Mouse (Mus musculus): Measurements from ENCODE around the gene Tmem151a.
A peak's percentile ranks its signal among the peaks of the same experiment; 100 is the strongest.

Gene Tmem151a

DNA sequence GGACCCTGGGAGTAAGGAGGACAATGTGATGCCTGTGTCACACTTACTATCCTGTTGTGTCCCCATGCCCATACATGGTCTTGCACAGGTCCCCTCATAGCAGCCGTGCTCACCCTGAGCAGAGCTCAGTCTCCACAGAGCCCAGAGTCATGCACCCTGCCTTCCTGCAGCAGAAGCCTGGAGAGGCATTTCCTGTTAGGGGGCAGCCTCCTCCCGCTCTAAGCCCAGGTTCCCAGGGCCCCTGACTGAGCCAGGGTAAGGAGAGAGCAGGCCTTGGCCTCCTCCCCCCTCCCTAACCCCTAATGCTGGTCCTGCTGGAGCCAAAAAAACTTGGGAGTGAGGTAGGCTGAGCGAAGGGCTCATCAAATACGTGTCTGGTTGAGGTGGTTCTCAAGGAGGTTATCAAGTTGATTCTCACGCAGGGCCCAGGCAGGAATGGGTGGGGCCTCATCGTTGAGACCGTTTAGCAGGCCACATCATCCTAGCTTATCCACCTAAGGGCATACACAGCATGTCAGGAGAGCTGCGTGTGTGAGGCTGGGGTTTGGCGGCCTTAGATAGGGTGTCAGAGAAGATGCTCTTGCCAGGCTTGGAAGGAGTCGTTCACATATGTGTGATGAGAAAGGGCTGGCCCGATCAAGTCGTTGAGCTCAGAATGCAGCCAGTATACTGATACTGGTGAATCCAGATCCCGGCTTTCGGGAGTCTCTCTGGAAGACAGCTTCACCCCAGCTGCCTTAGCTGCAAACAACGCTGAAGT lies 18.1 kb downstream of the Tmem151a start:
- DNase-seq (ENCODE audit: low read depth): peak; percentile 39

- no peak for DNase-seq (ENCODE audit: low read depth)
Measured at GRCm38 (mm10) chr19:5065104-5065503, 20.2 kb downstream of the Tmem151a start.

GRCm38 (mm10) chr19:5062446-5062845 lies 22.9 kb downstream of the Tmem151a start:
- no peak for DNase-seq (ENCODE audit: low read depth)

DNA sequence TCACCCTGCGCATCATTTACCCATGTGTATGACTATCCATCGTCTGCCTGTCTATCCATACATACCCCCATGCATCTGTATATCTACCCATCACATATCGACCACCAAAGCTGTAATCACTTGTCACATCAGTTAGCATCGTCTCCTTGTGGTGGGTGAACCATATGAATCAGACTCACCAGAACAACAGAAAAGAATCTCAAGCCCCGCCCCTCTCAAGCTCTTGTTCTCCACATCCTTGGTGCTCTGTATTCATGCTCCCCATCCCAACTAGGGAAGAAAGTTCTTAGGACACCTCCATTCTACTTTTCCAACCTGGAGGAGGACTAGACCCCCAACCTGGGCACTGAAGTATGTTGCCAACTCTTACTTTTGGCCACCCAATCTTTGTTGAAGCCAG lies 23.3 kb downstream of the Tmem151a start:
- no peak for DNase-seq (ENCODE audit: low read depth)

DNA sequence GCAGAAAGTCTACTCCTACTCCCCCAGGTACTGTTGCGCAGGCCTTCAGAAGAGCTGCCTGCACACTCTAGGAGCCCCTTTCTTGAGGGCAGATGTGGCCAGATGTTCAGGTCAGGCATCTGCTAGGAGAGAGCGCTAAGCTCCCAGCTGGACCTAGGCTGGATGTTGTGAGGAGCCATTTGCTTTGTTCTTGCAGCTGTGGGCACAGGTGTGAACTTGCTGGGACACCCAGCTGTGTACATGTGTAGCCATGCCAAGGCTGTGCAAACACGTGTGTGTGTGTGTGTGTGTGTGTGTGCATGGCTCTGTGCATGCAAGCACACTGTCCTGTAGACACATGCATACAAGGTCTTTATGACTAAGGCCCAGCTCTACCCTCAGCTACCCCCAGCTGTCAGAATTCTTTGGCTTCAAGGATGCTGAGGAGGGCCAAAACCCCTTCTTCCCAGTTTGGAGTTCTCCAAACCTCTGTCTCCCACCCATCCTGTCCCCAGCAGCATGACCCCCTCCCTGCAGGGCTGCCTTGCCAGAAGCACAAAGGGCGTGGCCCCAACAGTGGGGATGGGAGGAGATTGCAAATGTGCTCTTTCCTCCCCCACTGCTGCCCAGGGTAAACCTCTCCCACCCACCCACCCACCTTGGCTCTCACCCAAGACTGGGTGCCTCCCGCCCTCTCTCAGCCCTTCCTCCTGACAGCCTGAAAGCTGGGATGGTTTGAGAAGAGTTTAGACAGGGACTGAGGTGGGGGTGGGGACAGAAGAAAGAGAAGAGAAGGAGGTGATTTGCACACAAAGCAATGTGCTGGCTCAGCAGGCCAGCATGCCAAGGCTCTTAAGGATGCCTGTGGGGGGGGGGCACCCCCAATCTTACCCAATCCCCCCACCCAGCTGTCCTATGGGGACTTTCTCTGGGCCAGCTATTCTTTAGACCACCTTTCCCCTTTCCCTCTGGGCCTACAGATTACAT lies 24.7 kb downstream of the Tmem151a start:
- DNase-seq (ENCODE audit: low read depth): no peak

DNA sequence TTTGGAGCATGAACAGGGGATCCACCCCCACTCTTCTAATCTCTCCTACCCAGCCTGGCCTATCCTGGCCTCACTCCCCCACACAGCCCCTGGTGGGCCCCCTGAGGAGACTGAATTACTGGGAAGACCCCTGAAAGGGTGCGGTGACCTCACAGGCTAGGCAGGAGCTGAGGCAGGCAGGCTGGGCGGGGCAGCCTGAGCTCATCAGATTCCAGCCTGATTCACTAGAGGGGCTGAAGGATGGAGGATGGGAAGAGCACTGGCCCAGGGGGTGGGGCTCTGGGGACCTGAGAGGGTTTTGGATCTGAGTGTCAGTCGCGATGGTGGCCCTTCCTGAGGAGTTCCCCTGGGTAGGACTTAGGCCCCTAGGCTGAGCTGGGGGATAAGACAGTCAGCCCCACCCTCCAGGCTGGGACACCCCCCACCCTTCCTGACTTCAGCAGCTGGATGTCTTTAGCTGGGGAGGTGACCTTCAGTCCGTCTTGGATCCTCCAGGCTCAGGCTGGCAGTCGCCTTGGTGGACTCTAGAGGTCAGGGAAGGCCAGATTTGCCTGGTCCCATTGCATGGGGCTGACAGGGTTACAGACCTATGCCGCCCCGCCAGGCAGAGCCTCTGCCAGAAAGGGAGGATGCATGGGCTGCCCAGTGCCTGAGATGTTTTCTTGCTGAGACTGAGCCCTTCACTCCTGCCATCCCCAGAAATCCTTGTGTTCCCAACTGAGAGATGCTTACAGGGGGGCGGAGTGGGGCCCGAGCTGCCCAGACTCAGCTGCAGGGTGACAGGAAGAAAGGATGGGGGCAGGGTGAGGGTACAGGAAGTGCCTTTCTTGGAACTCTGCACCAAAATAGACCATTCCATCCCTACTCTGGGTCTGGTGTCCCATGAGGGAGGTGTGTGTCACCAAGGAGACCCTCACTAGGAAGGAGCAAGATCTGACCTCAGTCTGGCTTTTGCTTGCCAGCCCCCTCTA lies 26.2 kb downstream of the Tmem151a start:
- DNase-seq (ENCODE audit: low read depth): no peak

DNA sequence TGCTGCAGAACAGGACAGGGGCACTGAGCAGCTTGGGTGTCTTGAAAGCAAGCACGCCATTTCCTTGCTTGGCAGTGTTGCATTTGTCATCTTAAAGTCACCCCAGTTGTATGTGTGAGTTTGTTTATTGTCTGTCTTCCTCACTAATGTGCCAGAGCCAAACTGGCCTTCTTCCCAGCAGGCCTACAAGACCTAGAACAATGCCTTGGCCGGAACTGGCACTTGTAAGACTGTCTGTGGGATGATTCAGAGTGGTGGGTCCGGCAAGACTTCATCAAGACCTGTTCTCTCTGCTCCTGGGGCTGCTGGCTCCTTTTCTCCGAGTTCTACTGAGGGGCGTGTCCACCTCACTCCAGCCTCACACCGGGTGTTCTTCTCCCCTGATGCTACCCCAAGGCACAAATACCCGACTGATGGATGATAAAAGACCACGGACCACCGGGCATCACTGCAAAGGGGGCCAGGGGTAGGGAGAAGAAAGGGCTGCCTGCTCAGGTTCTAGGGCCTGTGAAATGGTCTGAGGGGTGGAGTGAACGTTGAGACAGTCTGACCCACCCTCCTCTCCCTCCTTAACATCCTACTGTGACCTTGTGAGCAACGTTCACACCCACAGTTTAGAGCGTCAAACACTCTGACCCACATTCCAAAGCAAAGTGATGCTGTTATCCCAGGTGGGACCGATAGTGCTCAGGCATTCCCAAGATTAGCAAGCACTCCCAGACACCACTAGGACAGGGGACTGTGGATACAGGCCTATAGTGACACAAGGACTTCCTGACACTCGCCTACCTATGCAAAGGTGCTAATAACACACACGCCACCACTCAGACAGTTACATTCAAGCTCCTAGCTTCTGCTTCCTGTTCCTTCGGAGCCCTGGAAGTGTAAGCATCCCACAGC lies 27.2 kb downstream of the Tmem151a start:
- no peak for DNase-seq (ENCODE audit: low read depth)

DNA sequence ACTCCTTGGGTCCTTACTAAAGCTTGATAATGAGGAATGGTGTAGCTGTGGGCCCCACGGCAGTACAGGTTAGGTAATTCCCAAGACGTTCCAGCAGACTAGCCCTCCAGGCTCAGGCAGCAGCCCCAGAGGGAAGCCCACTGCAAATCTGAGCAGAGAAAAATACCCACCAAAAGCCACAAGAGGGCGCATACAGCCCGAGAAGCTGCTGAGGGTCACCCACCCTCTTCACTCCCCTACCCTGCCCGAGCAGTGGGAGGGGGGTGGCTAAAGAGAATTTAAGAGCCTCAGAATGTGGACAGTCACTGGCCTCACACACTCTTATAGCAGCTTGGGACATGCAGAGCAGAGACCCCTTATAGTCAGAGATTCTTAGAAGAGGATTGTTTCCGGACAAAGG lies 29.1 kb downstream of the Tmem151a start:
- peak; percentile 62 for DNase-seq (ENCODE audit: low read depth)

DNA sequence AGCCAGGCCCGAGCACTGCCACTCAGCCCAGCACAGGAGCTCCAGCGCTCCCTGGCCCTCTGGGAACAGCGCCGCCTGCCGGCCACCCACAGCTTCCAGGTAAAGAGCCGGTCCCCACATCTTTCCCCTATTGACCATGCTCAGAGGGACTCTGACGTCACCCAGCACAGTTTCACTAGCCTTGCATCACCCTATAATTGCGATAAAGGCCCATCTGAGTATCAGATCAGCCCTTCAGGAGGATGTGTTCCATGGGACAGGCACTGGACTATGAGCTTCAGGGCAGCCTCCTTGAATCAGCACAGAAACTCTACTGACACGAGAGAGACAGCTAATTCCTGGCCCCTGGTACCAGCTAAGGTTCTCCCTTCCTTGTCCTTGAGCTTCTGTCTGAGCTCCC lies 31.4 kb downstream of the Tmem151a start:
- peak; percentile 71 for DNase-seq (ENCODE audit: low read depth)

GRCm38 (mm10) chr19:5052853-5053252 lies 32.5 kb downstream of the Tmem151a start:
- DNase-seq (ENCODE audit: low read depth): no peak

- no peak for DNase-seq (ENCODE audit: low read depth)
Measured at GRCm38 (mm10) chr19:5052166-5052822, 33.0 kb downstream of the Tmem151a start.

DNA sequence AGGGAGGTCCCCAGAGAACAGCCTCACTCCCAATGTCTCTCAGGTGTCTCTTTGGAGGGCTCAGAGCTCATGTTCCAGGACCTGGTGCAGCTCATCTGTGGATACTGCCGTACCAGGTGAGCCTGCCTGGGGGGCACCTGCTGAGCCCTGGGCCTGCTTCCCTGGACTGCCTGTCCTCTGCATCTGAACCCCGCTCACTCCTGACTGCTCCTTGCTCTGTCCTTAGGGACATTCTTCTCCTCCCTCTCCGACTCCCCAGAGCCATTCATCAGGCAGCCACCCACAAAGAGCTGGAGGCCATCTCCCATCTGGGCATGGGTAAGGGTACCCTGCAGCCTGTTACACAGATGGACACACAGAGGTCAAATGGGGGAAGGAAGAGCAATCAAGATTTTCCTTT lies 33.8 kb downstream of the Tmem151a start:
- DNase-seq (ENCODE audit: low read depth): no peak

DNA sequence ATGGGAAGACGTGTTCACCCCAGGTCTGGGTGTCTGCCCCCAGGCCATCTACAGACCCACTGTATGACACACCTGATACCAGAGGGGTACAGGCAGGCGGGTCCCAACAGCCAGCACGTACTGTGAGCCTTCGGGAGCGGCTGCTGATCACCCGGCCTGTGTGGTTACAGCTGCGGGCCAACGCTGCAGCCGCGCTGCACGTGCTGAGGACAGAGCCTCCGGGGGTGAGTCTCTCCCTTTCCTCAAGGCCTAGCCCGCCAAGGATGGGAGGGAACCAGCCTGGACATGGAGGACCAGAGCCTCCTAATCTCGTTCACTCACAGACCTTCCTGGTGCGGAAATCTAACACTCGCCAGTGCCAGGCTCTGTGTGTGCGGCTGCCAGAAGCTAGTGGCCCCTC lies 34.3 kb downstream of the Tmem151a start:
- DNase-seq (ENCODE audit: low read depth): no peak

DNA sequence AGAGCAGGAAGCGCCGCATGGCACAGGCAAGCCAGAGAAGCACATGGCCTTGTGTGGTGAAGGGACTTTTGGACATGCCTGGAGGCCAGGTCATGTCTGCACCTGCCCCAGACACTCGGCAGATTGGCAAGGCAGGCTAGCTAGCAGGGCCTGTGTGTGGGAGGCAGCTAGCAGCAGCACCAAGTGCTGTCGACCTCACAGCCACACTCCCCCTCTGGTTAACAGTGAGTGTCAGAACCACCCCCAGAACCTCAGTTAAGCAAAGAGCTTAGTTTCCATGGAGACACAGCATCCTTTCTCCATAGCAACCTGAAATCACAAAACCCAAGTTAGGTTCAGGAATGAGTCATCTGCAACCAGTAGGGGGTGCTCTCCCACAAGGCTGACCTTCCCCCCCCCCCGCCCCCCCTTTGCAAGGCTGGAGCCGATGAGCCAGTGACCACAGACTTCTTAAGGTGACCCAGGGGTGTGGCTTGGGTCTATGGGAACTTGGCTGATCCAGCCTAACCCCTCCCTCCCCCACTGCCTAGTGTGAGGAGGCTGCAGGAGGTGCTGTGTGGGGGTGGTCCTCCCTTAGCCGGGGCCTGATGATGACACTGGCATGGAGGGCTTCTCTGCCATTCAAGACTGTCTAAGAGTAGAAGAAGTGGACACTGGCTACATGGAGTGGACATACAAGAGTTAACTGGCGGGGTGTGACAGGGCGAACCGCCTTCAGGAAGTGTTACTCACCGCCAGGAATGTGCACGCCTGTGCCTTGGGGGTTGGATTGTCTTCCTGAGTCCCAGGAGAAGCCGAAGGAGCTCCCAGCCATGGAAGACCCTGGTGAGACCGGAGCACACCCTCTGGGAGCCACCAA lies 35.1 kb downstream of the Tmem151a start, which contains the start of gene Rin1:
TSS of gene Rin1 (plus strand) at position 435 of the 859 bp plus-strand sequence.
- peak; percentile 81 for DNase-seq (ENCODE audit: low read depth)

- no peak for DNase-seq (ENCODE audit: low read depth)
Measured at GRCm38 (mm10) chr19:5049325-5049724, 36.0 kb downstream of the Tmem151a start.

DNA sequence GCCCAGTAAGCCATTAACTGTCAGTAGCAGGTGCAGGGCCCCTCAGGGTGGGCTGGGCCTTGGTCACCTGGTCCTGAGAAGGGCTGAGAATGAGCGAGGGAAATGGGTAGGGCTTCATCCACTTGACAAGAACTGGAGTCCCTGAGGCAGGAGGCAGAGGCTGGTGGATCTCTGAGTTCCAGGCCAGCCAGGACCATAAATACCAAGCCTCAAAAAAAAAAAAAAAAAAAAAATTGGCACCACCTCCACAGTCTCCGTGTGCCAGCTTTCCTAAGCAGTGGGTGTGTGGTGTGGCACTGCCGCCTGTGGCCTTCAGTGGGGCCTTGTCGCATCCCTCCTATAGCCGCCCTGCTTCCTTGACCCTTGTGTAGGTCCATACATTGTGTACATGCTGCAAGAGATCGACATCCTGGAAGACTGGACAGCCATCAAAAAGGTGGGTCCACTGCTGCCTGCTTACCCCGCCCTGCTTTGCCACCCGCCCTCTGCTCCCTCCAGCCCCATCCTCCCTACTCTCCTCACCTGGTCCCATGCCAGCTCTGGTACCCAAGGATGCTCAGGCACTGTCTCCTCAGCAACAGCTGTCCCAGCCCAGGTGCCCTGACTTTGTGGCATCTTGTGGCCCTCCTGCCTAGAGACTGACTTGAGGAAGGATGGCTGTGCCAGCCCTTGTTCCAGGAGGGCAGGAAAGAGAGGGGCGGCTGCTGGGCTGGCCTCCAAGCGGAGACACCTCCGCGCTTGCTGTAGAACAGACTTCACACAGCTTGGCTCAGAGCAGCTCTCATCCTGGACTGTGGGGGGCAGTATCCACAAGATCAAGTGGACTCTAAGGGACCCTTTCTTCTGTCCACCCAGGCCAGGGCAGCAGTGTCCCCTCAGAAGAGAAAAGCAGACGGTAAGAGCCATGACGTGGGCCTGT lies 36.9 kb downstream of the Tmem151a start:
- DNase-seq (ENCODE audit: low read depth): no peak

- no peak for DNase-seq (ENCODE audit: low read depth)
Measured at GRCm38 (mm10) chr19:5045531-5045930, 39.8 kb downstream of the Tmem151a start.

DNA sequence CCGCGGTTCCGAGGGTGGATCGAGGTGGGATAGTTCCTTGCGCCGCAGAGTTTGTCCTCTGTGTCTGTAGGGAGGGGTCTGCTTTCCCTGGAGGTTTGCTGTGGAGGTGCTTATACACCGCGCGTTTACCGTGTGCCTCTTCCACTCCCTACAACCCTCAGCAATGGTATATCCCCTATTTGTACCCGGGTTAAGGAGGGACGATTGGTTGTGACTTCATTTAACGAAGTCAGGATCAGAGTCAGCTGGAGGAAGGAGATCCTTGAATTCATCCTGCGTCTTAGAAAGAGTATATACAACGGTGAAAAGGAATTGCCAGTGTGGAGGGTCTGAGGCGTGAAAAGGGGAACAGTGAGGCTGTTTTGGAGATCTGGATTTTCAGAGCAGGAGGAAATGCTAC lies 43.7 kb downstream of the Tmem151a start:
- no peak for DNase-seq (ENCODE audit: low read depth)
